Mouse (Mus musculus) T-helper 17 cell (primary cell): ENCODE data around the gene Adrb1.
"Not testable (repeated sequence)": the region's sequence is repeated elsewhere in the genome, so short reads cannot be mapped to it uniquely, and the experiment has no call there.

Experiments used
- in situ Hi-C, 2 experiments: fragments of 300-600 bp; cut with MboI, MseI; formaldehyde crosslinking; loops; 1 replicate in 1 of 2; 2 replicates in 1 of 2; pipeline ENCODE4 v1.15.1; 2025; ENCODE audit warnings: high pct_unique_total_duplicates in 2 of 2

The Adrb1 gene

GRCm38 (mm10) chr19:56747878-56748277 is 25.9 kb downstream of the Adrb1 start:
- in situ Hi-C loops = no loop called here

DNA sequence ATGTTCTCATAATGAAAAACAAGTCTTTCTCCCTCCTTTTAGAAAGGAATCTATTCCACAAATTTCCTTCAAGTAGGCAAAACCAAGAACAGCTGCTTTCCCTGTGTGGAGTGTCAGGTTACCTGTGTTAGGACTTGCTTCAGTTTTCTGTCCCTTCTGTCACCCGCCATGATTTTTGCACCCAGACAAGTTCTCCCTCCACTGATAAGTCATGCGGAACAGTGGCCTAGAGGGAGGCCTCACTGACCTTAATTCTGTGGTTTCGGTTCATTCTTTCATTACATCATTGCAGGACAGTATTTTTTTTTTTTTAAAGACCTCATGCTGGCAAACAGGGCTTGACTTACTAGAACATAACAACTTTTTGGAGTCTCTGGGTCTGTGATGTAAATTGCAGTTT is 27.3 kb downstream of the Adrb1 start:
- in situ Hi-C loops = no loop called here

DNA sequence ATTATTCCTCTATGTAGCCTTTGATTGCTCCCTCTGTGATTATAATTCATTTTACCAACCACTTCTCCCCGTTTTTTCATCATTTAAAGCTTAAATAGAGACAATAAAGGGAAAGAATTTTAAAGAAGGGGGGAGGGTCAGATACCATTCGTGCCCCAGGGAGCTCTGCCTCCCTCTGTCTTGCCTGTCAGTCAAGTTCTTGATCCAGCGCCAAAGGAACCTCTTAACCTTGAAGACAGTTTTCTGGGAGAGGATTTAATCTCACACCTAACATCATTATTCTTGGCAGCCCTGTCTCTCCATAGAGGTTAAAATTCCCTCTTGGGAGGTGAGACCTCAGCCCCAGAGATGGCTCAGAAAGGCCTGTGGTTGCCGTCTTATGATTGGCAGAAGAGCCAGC is 28.7 kb downstream of the Adrb1 start:
- in situ Hi-C loops = no loop called here

GRCm38 (mm10) chr19:56754456-56754855 is 32.5 kb downstream of the Adrb1 start:
- in situ Hi-C loops = not testable (repeated sequence)

- in situ Hi-C loops = no loop called here
Measured at GRCm38 (mm10) chr19:56756412-56756811, 34.4 kb downstream of the Adrb1 start.

DNA sequence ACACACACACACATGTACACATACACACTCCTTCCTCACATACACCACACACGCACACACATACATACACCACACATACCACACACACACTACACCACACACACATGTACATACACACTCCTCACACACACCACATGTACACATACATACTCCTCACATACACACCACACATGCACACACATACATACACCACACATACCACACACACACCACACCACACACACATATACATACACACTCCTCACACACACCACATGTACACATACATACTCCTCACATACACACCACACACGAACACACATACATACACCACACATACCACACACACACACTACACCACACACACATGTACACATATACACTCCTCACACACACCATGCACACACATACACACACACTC is 36.3 kb downstream of the Adrb1 start:
- in situ Hi-C loops = no loop called here

DNA sequence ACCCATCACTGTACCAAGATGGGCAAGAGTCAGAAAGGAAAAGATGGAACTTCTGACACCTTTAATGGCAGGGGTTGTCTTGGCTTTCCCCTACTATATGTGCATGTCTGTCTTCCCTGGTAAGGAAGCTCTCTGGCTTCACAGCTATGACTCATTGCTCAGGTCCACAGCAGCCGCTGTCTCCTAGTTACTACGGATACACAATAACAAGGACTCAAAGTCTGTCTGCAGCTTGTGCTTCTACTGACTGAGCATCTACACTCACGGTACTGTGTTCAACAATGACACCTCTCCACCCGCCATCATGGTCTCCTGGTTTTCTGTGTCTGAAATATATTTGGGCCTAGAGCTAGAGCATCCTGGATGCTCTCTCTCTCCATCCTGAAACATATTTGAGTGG is 37.7 kb downstream of the Adrb1 start:
- in situ Hi-C loops = no loop called here

DNA sequence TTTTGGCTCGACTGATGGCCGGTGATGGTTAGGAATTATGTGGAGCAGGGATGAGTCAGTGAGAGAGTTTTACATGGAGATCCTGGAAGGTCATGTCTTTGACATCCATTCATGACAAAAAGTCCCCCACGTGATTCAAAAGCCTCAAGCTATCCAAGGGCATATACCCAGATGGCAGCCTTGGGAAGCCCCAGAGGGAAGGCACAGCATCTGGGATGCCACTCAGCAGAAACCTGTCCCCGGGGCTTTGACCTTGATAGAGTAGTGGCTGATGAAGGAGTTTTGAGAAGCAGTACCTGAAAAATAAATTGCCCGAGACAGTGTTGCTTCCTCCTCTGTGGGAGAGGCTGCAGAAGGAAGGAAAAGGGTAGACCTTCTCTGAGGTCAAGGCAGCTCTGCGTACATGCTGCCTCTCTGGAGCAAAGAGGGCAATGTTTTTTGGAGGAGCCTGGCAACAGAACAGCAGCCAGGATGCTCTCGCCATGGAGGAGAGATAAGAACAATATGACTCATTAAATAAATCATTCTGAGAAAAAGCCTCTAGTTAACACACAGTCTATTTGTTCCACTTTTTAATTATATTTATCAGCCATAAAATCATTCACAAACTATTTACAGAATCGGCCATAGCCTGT is 38.4 kb downstream of the Adrb1 start:
- in situ Hi-C loops = no loop called here

DNA sequence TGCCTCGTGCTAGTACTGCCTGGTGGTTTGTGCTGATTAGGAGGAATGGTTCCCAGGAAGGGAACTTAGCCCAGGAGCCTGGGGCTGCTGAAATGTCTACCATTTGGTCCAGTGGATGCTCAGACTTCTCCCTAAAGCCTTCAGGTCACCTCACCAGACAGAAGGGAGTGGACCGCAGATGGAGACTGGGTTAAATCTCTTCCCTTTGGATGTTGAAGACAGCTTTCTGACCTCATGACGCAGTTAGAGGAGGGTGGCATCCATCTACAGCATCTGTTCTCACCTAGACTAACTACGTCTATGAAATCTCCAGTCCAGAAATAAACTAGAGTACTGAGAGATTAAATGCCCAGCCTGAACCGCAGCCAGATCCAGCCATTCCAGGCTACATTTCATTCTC is 39.1 kb downstream of the Adrb1 start:
- in situ Hi-C loops = no loop called here

DNA sequence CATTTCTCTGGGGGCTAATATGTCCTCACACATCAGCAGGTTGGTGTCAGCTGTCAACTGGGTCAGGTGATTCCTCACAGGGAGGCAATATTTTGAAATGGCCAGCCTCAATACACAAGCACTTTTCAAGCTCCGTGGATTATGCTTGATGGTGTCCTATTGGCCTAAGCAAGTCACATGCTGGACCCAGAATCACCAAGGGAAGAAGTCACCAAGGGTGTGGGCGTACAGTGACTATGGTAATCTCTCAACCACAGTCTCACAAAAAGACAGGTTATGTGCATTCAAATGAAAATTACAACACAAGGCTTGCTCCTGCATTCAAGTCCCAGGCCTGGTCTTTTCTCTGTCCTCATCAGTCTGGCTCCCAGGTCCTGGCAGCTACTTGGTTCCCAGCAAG is 39.7 kb downstream of the Adrb1 start:
- in situ Hi-C loops = no loop called here

DNA sequence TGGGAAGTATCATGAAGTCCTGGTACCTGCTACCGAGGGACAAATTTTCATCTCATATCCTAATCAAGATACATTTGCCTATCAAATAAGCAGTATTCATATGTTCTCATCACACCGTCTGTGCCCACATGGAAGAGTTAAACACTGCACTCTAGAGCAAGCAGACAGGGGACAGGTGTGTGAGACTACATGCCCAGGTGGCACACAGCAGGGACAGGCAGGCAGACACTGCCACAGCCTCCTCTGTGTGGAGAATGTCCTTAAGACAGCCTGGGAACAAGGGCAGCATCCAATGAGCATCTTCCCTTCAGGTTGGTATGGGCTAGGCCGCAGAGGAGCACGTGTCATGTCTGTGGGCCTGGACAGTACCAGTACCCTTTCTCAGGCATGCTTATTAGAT is 40.7 kb downstream of the Adrb1 start:
- in situ Hi-C loops = no loop called here

DNA sequence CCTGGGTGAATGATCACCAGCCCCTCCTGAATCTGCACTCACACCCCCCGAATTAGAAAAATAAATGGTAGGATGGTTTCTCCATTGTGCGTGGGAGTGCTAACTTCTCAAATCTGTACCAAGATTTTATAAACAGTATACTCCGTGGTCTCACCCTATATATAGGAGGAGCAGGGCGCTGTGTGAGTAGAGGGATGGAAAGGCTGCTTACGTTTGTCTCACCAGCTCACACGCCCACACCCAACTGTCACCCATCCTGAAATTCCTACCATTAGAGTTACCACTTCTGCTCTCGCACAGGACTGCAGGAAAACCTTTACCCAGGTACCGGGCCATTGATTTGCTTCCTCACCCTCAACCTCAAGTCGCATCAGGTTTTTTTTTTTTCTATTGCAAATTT is 47.0 kb downstream of the Adrb1 start:
- in situ Hi-C loops = no loop called here

DNA sequence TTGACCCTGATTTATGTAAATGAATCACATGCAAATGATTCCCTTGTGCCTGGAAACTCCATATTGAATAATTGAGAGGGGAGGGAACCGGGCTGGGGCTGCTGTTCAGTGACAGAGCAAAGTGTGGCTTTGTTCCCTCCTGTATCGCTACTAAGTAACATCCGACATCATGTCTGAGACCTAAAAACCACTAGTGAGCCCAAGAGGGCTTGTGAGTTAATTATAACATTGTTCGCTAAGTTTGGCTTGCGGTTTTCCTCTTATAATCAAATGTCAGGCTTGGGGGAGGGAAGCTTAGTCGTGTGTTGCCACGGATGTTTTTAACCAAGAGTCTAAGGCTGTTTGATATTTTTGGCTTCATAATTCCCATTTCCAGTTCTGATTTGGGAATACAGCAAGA is 50.2 kb downstream of the Adrb1 start:
- in situ Hi-C loops = no loop called here

DNA sequence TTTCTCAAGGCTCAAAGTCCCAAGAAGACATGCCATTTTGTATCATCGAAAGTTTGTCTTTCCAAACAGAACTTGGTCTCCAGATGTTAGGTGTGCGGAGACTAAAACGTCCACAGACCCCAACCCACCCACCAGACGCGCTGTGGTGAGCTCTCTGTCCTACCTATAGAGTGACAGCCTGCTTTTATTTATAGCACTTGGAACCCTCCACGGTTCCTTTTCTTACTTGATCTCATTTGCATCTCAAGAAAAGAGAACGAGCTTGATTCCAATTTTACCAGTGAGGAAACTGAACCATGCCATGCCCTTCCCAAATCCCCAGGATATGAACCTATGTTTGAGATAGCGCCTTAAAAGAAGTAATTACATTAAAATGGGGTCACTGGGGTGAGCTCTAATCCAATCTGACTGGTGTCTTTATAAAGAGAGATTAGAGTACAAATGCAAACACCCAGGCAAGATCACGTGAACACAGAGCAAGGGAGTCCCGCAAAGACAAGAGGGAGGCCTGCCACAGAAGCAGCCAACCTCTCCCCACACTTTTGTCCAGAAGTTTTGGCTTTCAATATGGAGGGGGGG is 51.5 kb downstream of the Adrb1 start:
- in situ Hi-C loops = no loop called here

- in situ Hi-C loops = no loop called here
Measured at GRCm38 (mm10) chr19:56774408-56774962, 52.5 kb downstream of the Adrb1 start.

- in situ Hi-C loops = loop anchor here (5.0 kb wide), 3 partner anchors 348 to 418 kb away; no protein-coding TSS in a partner anchor
Measured at GRCm38 (mm10) chr19:56774971-56775892, 53.2 kb downstream of the Adrb1 start.

- in situ Hi-C loops = loop anchor here (5.0 kb wide), 3 partner anchors 349 to 419 kb away; no protein-coding TSS in a partner anchor
Measured at GRCm38 (mm10) chr19:56775893-56776718, 54.1 kb downstream of the Adrb1 start.

- in situ Hi-C loops = loop anchor here (5.0 kb wide), 3 partner anchors 350 to 420 kb away; no protein-coding TSS in a partner anchor
Measured at GRCm38 (mm10) chr19:56776719-56777382, 54.9 kb downstream of the Adrb1 start.

- in situ Hi-C loops = loop anchor here (5.0 kb wide), 3 partner anchors 351 to 421 kb away; no protein-coding TSS in a partner anchor
Measured at GRCm38 (mm10) chr19:56778532-56778931, 56.5 kb downstream of the Adrb1 start.
